In the genomic region with DNA sequence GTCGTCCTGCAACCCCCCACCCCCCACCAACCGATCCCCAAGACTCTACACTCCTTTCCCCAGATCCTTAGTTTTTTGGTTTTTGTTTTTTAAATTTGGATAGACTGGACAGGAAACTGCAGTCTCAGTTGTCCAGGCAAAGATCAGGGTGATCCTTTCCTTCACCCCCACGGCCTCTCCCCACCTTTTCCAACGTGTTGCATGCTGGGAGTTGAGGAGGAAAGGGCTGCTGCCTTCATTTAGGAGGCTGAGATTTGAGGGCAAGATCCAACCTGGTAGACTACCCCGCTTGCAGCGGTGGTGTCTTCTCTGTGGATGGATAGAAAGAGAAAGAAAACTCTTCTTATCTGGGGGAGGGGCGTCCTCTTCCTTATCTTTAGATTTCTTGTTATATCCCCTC, we compare ENCODE assay signal across 13 mouse cellular contexts. TPM values are rescaled to one million over a fixed set of nuclear protein-coding genes. Genes with fewer than 3 reads are reported as not detected.
A peak's percentile ranks its signal among the peaks of the same experiment; 100 is the strongest.
DNase-seq lines count a peak whose midpoint lies in the region; ATAC-seq and TF ChIP-seq lines count a peak whose summit lies in the region.
"Had no signal": no experiment of that assay in that cellular context is flagged by ENCODE, and none has a peak within 500 bp of the region (broad histone marks: within the 10 kb centered on the region; RNA-seq: fewer than 3 reads in every experiment).

No protein-coding gene starts in this region.

- peaks cover 94% of the 10 kb centered on the region for H3K27me3 ChIP-seq in embryonic facial prominence, embryonic 10.5 days (replicated peaks; ENCODE audit: low read depth, poor library complexity, severe bottlenecking)
- peaks cover 18% of the 10 kb centered on the region; the same call in 1 of the 2 replicates for H3K27me3 ChIP-seq in hindbrain, embryonic 13.5 days
- peaks cover 19% of the 10 kb centered on the region for H3K27me3 ChIP-seq in neural tube, embryonic 11.5 days (ENCODE audit: control insufficient read depth, insufficient read depth, low read length)

- no peaks in the 10 kb centered on the region for H3K9me3 ChIP-seq in embryonic facial prominence, embryonic 10.5 days
- H3K9me3 ChIP-seq in hindbrain, embryonic 13.5 days, result no peaks in the 10 kb centered on the region
- no peaks in the 10 kb centered on the region for H3K9me3 ChIP-seq in neural tube, embryonic 11.5 days (ENCODE audit: control insufficient read depth, low read length)

- DNase-seq in heart, adult 11 months, result peak; percentile 56
- no peak for DNase-seq in heart, postnatal 4 days
- peak; percentile 14 for DNase-seq in embryonic facial prominence, embryonic 10.5 days (ENCODE audit: low spot score)
- no peak for DNase-seq in neural tube, embryonic 11.5 days (ENCODE audit: low spot score)
- no peak for DNase-seq in kidney, postnatal 10 days
- DNase-seq in gastrocnemius, adult 2 months, result no peak
- DNase-seq in urinary bladder, postnatal 10 days (ENCODE audit: low spot score), result no peak
- DNase-seq: B cell, adult 2 months; liver had no signal

- TF ChIP-seq CTCF in gastrocnemius, adult 2 months (IDR thresholded peaks at IDR 0.05), result no peak

- peak overlapping the region; percentile 73 for H3K4me3 ChIP-seq in embryonic facial prominence, embryonic 10.5 days
- peak overlapping the region; percentile 87 for H3K4me3 ChIP-seq in hindbrain, embryonic 13.5 days
- H3K4me3 ChIP-seq in neural tube, embryonic 11.5 days (ENCODE audit: low read depth, low read length), result peak overlapping the region; percentile 73
- no peak overlapping the region for H3K4me3 ChIP-seq in gastrocnemius, adult 2 months

- no peak for ATAC-seq in hindbrain, embryonic 13.5 days (ENCODE audit: low FRiP score)
- no peak for ATAC-seq in neural tube, embryonic 11.5 days (ENCODE audit: insufficient read depth, low FRiP score, low TSS enrichment)

- H3K4me1 ChIP-seq in embryonic facial prominence, embryonic 10.5 days, result peaks cover 50% of the 10 kb centered on the region
- peaks cover 63% of the 10 kb centered on the region for H3K4me1 ChIP-seq in hindbrain, embryonic 13.5 days (replicated peaks)
- H3K4me1 ChIP-seq in neural tube, embryonic 11.5 days (ENCODE audit: control insufficient read depth, insufficient read depth, low read length), result peaks cover 23% of the 10 kb centered on the region

- 1% methylated on average over 7 of the region's 7 CpGs for WGBS in embryonic facial prominence, embryonic 10.5 days
- 1% methylated on average over 7 of the region's 7 CpGs for WGBS in hindbrain, embryonic 13.5 days
- 0% methylated on average over 7 of the region's 7 CpGs for WGBS in neural tube, embryonic 11.5 days

- H3K4me2 ChIP-seq in hindbrain, embryonic 13.5 days, result peak overlapping the region; percentile 88
- H3K4me2 ChIP-seq in neural tube, embryonic 11.5 days (ENCODE audit: low read depth), result peak overlapping the region; percentile 87

- peak overlapping the region; percentile 98 for H3K9ac ChIP-seq in hindbrain, embryonic 13.5 days
- peak overlapping the region; percentile 10; the same call in 1 of the 2 replicates for H3K9ac ChIP-seq in neural tube, embryonic 11.5 days (ENCODE audit: low read length)

- no peaks in the 10 kb centered on the region for H3K36me3 ChIP-seq in embryonic facial prominence, embryonic 10.5 days (replicated peaks)
- H3K36me3 ChIP-seq in hindbrain, embryonic 13.5 days, result no peaks in the 10 kb centered on the region
- H3K36me3 ChIP-seq in neural tube, embryonic 11.5 days (ENCODE audit: control insufficient read depth, insufficient read depth, low read length), result no peaks in the 10 kb centered on the region

- H3K27ac ChIP-seq in embryonic facial prominence, embryonic 10.5 days (replicated peaks), result no peak overlapping the region
- H3K27ac ChIP-seq in hindbrain, embryonic 13.5 days, result 0 out of 2 replicates have a peak overlapping the region, but pooled peaks have one; percentile 93
- H3K27ac ChIP-seq in neural tube, embryonic 11.5 days (ENCODE audit: low read depth, low read length), result no peak overlapping the region
- H3K27ac ChIP-seq in gastrocnemius, adult 2 months, result no peak overlapping the region
- H3K27ac ChIP-seq: macrophage had no signal

- intact Hi-C loops in gastrocnemius, adult 2 months (cut with DNase I), result no loop called here

RNA-seq across cellular contexts. Expression of a gene that starts 2.1 kb away (rescaled TPM):
- total RNA-seq in heart, postnatal 4 days (2021), result not detected
- 0.21 and 0.39 TPM in 2 replicates for polyA plus RNA-seq in embryonic facial prominence, embryonic 10.5 days (2016; fragmentation: Nextera tagmentation; extraction: Ambion mirVana)
- 6.1 and 6.5 TPM in 2 replicates for polyA plus RNA-seq in hindbrain, embryonic 13.5 days (2015; fragmentation: Nextera tagmentation; extraction: Ambion mirVana)
- 4.0 and 4.5 TPM in 2 replicates for polyA plus RNA-seq in neural tube, embryonic 11.5 days (2014; fragmentation: Nextera tagmentation; extraction: Ambion mirVana)
- not detected for total RNA-seq in gastrocnemius, adult 2 months (2021)
- polyA plus RNA-seq: heart, postnatal 0 days; macrophage had no signal

RNA-seq across cellular contexts. Expression of a gene that starts 28.4 kb away (rescaled TPM):
- not detected for total RNA-seq in heart, postnatal 4 days (2021)
- polyA plus RNA-seq in embryonic facial prominence, embryonic 10.5 days (2016; fragmentation: Nextera tagmentation; extraction: Ambion mirVana), result not detected in 2 replicates
- 4.1 and 6.7 TPM in 2 replicates for polyA plus RNA-seq in hindbrain, embryonic 13.5 days (2015; fragmentation: Nextera tagmentation; extraction: Ambion mirVana)
- polyA plus RNA-seq in neural tube, embryonic 11.5 days (2014; fragmentation: Nextera tagmentation; extraction: Ambion mirVana), result 0.20 TPM in 1 of 2 replicates, not detected in the other
- total RNA-seq in gastrocnemius, adult 2 months (2021), result not detected
- polyA plus RNA-seq: macrophage; stomach, embryonic 14.5 days had no signal

RNA-seq across cellular contexts. Expression of a gene that starts 36.2 kb away (rescaled TPM):
- total RNA-seq in heart, postnatal 4 days (2021), result not detected
- polyA plus RNA-seq in embryonic facial prominence, embryonic 10.5 days (2016; fragmentation: Nextera tagmentation; extraction: Ambion mirVana), result not detected in 2 replicates
- 2.9 and 4.9 TPM in 2 replicates for polyA plus RNA-seq in hindbrain, embryonic 13.5 days (2015; fragmentation: Nextera tagmentation; extraction: Ambion mirVana)
- not detected in 2 replicates for polyA plus RNA-seq in neural tube, embryonic 11.5 days (2014; fragmentation: Nextera tagmentation; extraction: Ambion mirVana)
- total RNA-seq in gastrocnemius, adult 2 months (2021), result not detected
- polyA plus RNA-seq: heart, postnatal 0 days; macrophage had no signal

Comparison
In these comparisons a context has a peak if more than half of its experiments do, and no peak if none do; other contexts are left out.
1. DNase-seq: peak in heart, adult 11 months (single experiment) and embryonic facial prominence, embryonic 10.5 days (single experiment); none in heart, postnatal 4 days (single experiment), neural tube, embryonic 11.5 days (single experiment), kidney, postnatal 10 days (single experiment), gastrocnemius, adult 2 months (single experiment) and urinary bladder, postnatal 10 days (single experiment).